Mouse (Mus musculus): ENCODE measurements around the gene Phf10.

- TF ChIP-seq CTCF (IDR thresholded peaks at IDR 0.05; ENCODE audit: low read depth) (no peak), EP300 (optimal IDR thresholded peaks at IDR 0.05) (no peak)
These were observed 32.4 kb downstream of the Phf10 start for GRCm38 (mm10) chr17:14928631-14929030.

All from stomach, postnatal 0 days (tissue).